Mouse (Mus musculus) MEL (cell line): ENCODE results near the gene Antxr1.

Experiments
- CHD2 ChIP-seq: IDR thresholded peaks from 2 replicates; pipeline ENCODE4 v1.6.1; 2011; ENCODE audit warnings: low read length, improper control_type of control experiment
- CTCF ChIP-seq, 3 experiments: IDR thresholded peaks in 2 of 3; conservative IDR thresholded peaks in 1 of 3; 2 replicates each; pipeline ENCODE4 v1.5.1; 2011 to 2012; ENCODE audit warnings: low read length in 3 of 3, low read depth in 2 of 3, mild to moderate bottlenecking in 2 of 3, improper control_type of control experiment in 1 of 3, inconsistent platforms in 1 of 3, mixed read lengths in 1 of 3, moderate library complexity in 1 of 3; ENCODE audit not compliant: control insufficient read depth in 1 of 3, insufficient read depth in 1 of 3, poor library complexity in 1 of 3, severe bottlenecking in 1 of 3
- EP300 ChIP-seq, 2 experiments: IDR thresholded peaks; 2 replicates each; pipeline ENCODE4 v1.6.1; 2011; ENCODE audit warnings: improper control_type of control experiment in 2 of 2, low read length in 2 of 2, low read depth in 1 of 2, mild to moderate bottlenecking in 1 of 2
- JUND ChIP-seq: IDR thresholded peaks from 2 replicates; pipeline ENCODE4 v1.6.1; 2011; ENCODE audit warnings: low read depth, mild to moderate bottlenecking, improper control_type of control experiment, low read length
- KAT2A ChIP-seq: conservative IDR thresholded peaks from 2 replicates; pipeline ENCODE4 v1.6.1; 2012; ENCODE audit warnings: low read depth, low read length, improper control_type of control experiment, inconsistent platforms
- MAX ChIP-seq: IDR thresholded peaks from 2 replicates; pipeline ENCODE4 v1.6.1; 2011; ENCODE audit warnings: low read length, improper control_type of control experiment
- MXI1 ChIP-seq: IDR thresholded peaks from 2 replicates; pipeline ENCODE4 v1.6.1; 2011; ENCODE audit warnings: mild to moderate bottlenecking, low read depth, low read length, improper control_type of control experiment
- POLR2A ChIP-seq, 2 experiments: IDR thresholded peaks; 2 replicates each; pipeline ENCODE4 v1.6.1; 2011 to 2012; ENCODE audit warnings: low read length in 2 of 2, mild to moderate bottlenecking in 2 of 2, control low read depth in 1 of 2, improper control_type of control experiment in 1 of 2, low read depth in 1 of 2, moderate library complexity in 1 of 2; ENCODE audit not compliant: control insufficient read depth in 1 of 2, insufficient read depth in 1 of 2, poor library complexity in 1 of 2
- POLR2AphosphoS2 ChIP-seq: IDR thresholded peaks from 2 replicates; pipeline ENCODE4 v1.6.1; 2011; ENCODE audit warnings: low read length, improper control_type of control experiment
- RCOR1 ChIP-seq: IDR thresholded peaks from 2 replicates; pipeline ENCODE4 v1.6.1; 2012; ENCODE audit warnings: low read depth, mild to moderate bottlenecking, inconsistent platforms, low read length, improper control_type of control experiment
- SIN3A ChIP-seq: IDR thresholded peaks from 2 replicates; pipeline ENCODE4 v1.6.1; 2012; ENCODE audit warnings: low read length, improper control_type of control experiment, inconsistent platforms
- TCF12 ChIP-seq: IDR thresholded peaks from 2 replicates; pipeline ENCODE4 v1.6.1; 2014; ENCODE audit warnings: low read depth, mild to moderate bottlenecking, inconsistent platforms, low read length, improper control_type of control experiment, moderate library complexity
- USF2 ChIP-seq, 2 experiments: IDR thresholded peaks; 2 replicates each; pipeline ENCODE4 v1.6.1; 2011 to 2012; ENCODE audit warnings: improper control_type of control experiment in 2 of 2, low read length in 2 of 2, borderline replicate concordance in 1 of 2, inconsistent platforms in 1 of 2, low read depth in 1 of 2, mild to moderate bottlenecking in 1 of 2; ENCODE audit not compliant: insufficient read depth in 1 of 2
- ZC3H11A ChIP-seq: IDR thresholded peaks from 2 replicates; pipeline ENCODE4 v1.6.1; 2012; ENCODE audit warnings: low read depth, mild to moderate bottlenecking, inconsistent platforms, low read length, improper control_type of control experiment

DNA sequence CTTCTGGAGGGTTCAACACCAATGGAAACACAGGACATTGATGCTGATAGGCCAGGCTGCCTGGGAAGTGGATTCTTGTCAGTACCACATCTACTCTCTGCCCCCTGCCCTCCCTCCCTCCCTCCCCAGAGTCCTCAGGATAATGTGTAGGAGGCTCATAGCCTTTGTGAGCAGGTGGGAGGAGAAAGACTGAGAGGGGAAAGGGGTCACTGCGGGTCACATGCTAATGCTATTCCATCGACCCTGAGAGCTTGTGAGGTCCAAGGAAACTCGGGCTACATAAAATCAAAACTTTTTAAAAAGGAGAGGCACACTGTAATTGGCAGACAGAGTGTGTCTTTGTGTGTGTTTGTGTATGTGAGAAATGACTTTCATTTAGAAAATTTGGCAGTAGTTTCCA is 236.4 kb downstream of the Antxr1 start:
- TF ChIP-seq POLR2A (IDR thresholded peaks at IDR 0.05; ENCODE audit: control insufficient read depth in 1 of 2, insufficient read depth in 1 of 2, low read depth in 1 of 2, low read length in 2 of 2, poor library complexity in 1 of 2) (no peak), TCF12 (no peak), USF2 (IDR thresholded peaks at IDR 0.05; ENCODE audit: borderline replicate concordance in 1 of 2, insufficient read depth in 1 of 2, low read depth in 1 of 2, low read length in 2 of 2) (no peak), CHD2 (no peak), CTCF (IDR thresholded peaks at IDR 0.05 in 2 of 3, conservative IDR thresholded peaks at IDR 0.05 in 1 of 3; ENCODE audit: control insufficient read depth in 1 of 3, insufficient read depth in 1 of 3, low read depth in 2 of 3, low read length in 3 of 3, poor library complexity in 1 of 3, severe bottlenecking in 1 of 3) (no peak), JUND (no peak), POLR2AphosphoS2 (no peak), KAT2A (no peak), MAX (no peak), RCOR1 (no peak), ZC3H11A (no peak), MXI1 (no peak), EP300 (IDR thresholded peaks at IDR 0.05; ENCODE audit: low read depth in 1 of 2, low read length in 2 of 2) (no peak), SIN3A (no peak)
